Mouse (Mus musculus): Measurements from ENCODE around the gene Smcp. TPM values are rescaled to one million over a fixed set of nuclear protein-coding genes. Genes with fewer than 3 reads are reported as not detected.

Smcp gene
- total RNA-seq, 2 experiments from 2014 or later, result not detected

- no peak for ATAC-seq (replicated peaks; ENCODE audit: low FRiP score, poor library complexity, severe bottlenecking)
Observed at GRCm38 (mm10) chr3:92534411-92534810, 54.4 kb downstream of the Smcp start, which contains the start of gene 2310046K23Rik. 2310046K23Rik (minus strand) TSS chr3:92534511.

Other genes starting within 250 kb of the Smcp start
- gene Sprr2d, start 249.9 kb downstream of the Smcp start, total RNA-seq (2015; ENCODE audit: low replicate concordance), result not detected in 2 replicates
- gene Sprr2d, start 249.9 kb downstream of the Smcp start, total RNA-seq (2017; ENCODE audit: low replicate concordance), result not detected in 2 replicates
- gene Sprr2e, start 236.9 kb downstream of the Smcp start, total RNA-seq (2015; ENCODE audit: low replicate concordance), result not detected in 2 replicates
- not detected in 2 replicates for gene Sprr2e, start 236.9 kb downstream of the Smcp start, total RNA-seq (2017; ENCODE audit: low replicate concordance)
- gene Sprr2f, start 223.8 kb downstream of the Smcp start, total RNA-seq (2015; ENCODE audit: low replicate concordance), result not detected in 2 replicates
- gene Sprr2f, start 223.8 kb downstream of the Smcp start, total RNA-seq (2017; ENCODE audit: low replicate concordance), result not detected in 2 replicates
- not detected in 2 replicates for gene Sprr2h, start 203.3 kb downstream of the Smcp start, total RNA-seq (2015; ENCODE audit: low replicate concordance)
- not detected in 2 replicates for gene Sprr2h, start 203.3 kb downstream of the Smcp start, total RNA-seq (2017; ENCODE audit: low replicate concordance)
- not detected in 2 replicates for gene Sprr2i, start 181.0 kb downstream of the Smcp start, total RNA-seq (2015; ENCODE audit: low replicate concordance)
- not detected in 2 replicates for gene Sprr2i, start 181.0 kb downstream of the Smcp start, total RNA-seq (2017; ENCODE audit: low replicate concordance)
- gene Sprr2j-ps, start 170.9 kb downstream of the Smcp start, total RNA-seq (2015; ENCODE audit: low replicate concordance), result not detected in 2 replicates
- not detected in 2 replicates for gene Sprr2j-ps, start 170.9 kb downstream of the Smcp start, total RNA-seq (2017; ENCODE audit: low replicate concordance)
- 5.2 and 17.7 TPM in 2 replicates for gene Gm9774, start 159.6 kb downstream of the Smcp start, total RNA-seq (2015; ENCODE audit: low replicate concordance)
- gene Gm9774, start 159.6 kb downstream of the Smcp start, total RNA-seq (2017; ENCODE audit: low replicate concordance), result 0.34 and 2.9 TPM in 2 replicates
- gene Sprr2k, start 156.4 kb downstream of the Smcp start, total RNA-seq (2015; ENCODE audit: low replicate concordance), result not detected in 2 replicates
- not detected in 2 replicates for gene Sprr2k, start 156.4 kb downstream of the Smcp start, total RNA-seq (2017; ENCODE audit: low replicate concordance)
- gene Sprr1b, start 150.2 kb downstream of the Smcp start, total RNA-seq (2015; ENCODE audit: low replicate concordance), result not detected in 2 replicates
- gene Sprr1b, start 150.2 kb downstream of the Smcp start, total RNA-seq (2017; ENCODE audit: low replicate concordance), result not detected in 2 replicates
- not detected in 2 replicates for gene Sprr3, start 130.3 kb downstream of the Smcp start, total RNA-seq (2015; ENCODE audit: low replicate concordance)
- gene Sprr3, start 130.3 kb downstream of the Smcp start, total RNA-seq (2017; ENCODE audit: low replicate concordance), result not detected in 2 replicates
- gene Sprr1a, start 103.1 kb downstream of the Smcp start, total RNA-seq (2015; ENCODE audit: low replicate concordance), result not detected in 2 replicates
- gene Sprr1a, start 103.1 kb downstream of the Smcp start, total RNA-seq (2017; ENCODE audit: low replicate concordance), result not detected in 2 replicates
- not detected in 2 replicates for gene Sprr4, start 88.5 kb downstream of the Smcp start, total RNA-seq (2015; ENCODE audit: low replicate concordance)
- not detected in 2 replicates for gene Sprr4, start 88.5 kb downstream of the Smcp start, total RNA-seq (2017; ENCODE audit: low replicate concordance)
- gene 2310046K23Rik, start 54.5 kb downstream of the Smcp start, total RNA-seq (2015; ENCODE audit: low replicate concordance), result not detected in 2 replicates
- not detected in 2 replicates for gene 2310046K23Rik, start 54.5 kb downstream of the Smcp start, total RNA-seq (2017; ENCODE audit: low replicate concordance)
- 1.0 TPM in 1 of 2 replicates, not detected in the other for gene Ivl, start 15.3 kb downstream of the Smcp start, total RNA-seq (2015; ENCODE audit: low replicate concordance)
- 0.56 TPM in 1 of 2 replicates, not detected in the other for gene Ivl, start 15.3 kb downstream of the Smcp start, total RNA-seq (2017; ENCODE audit: low replicate concordance)
- not detected in 2 replicates for gene 2210017I01Rik, start 18.5 kb upstream of the Smcp start, total RNA-seq (2015; ENCODE audit: low replicate concordance)
- not detected in 2 replicates for gene 2210017I01Rik, start 18.5 kb upstream of the Smcp start, total RNA-seq (2017; ENCODE audit: low replicate concordance)
- gene Lce6a, start 32.7 kb upstream of the Smcp start, total RNA-seq (2015; ENCODE audit: low replicate concordance), result not detected in 2 replicates
- not detected in 2 replicates for gene Lce6a, start 32.7 kb upstream of the Smcp start, total RNA-seq (2017; ENCODE audit: low replicate concordance)
- not detected in 2 replicates for gene Lce1a1, start 59.3 kb upstream of the Smcp start, total RNA-seq (2015; ENCODE audit: low replicate concordance)
- gene Lce1a1, start 59.3 kb upstream of the Smcp start, total RNA-seq (2017; ENCODE audit: low replicate concordance), result not detected in 2 replicates
- gene Lce1b, start 67.9 kb upstream of the Smcp start, total RNA-seq (2015; ENCODE audit: low replicate concordance), result not detected in 2 replicates
- not detected in 2 replicates for gene Lce1b, start 67.9 kb upstream of the Smcp start, total RNA-seq (2017; ENCODE audit: low replicate concordance)
- gene Lce1a2, start 81.3 kb upstream of the Smcp start, total RNA-seq (2015; ENCODE audit: low replicate concordance), result not detected in 2 replicates
- gene Lce1a2, start 81.3 kb upstream of the Smcp start, total RNA-seq (2017; ENCODE audit: low replicate concordance), result not detected in 2 replicates
- not detected in 2 replicates for gene Lce1c, start 90.2 kb upstream of the Smcp start, total RNA-seq (2015; ENCODE audit: low replicate concordance)
- gene Lce1c, start 90.2 kb upstream of the Smcp start, total RNA-seq (2017; ENCODE audit: low replicate concordance), result not detected in 2 replicates
- not detected in 2 replicates for gene Lce1d, start 98.2 kb upstream of the Smcp start, total RNA-seq (2015; ENCODE audit: low replicate concordance)
- not detected in 2 replicates for gene Lce1d, start 98.2 kb upstream of the Smcp start, total RNA-seq (2017; ENCODE audit: low replicate concordance)
- gene Lce1e, start 120.1 kb upstream of the Smcp start, total RNA-seq (2015; ENCODE audit: low replicate concordance), result not detected in 2 replicates
- gene Lce1e, start 120.1 kb upstream of the Smcp start, total RNA-seq (2017; ENCODE audit: low replicate concordance), result not detected in 2 replicates
- not detected in 2 replicates for gene Lce1f, start 131.4 kb upstream of the Smcp start, total RNA-seq (2015; ENCODE audit: low replicate concordance)
- not detected in 2 replicates for gene Lce1f, start 131.4 kb upstream of the Smcp start, total RNA-seq (2017; ENCODE audit: low replicate concordance)
- gene Gm38119, start 150.1 kb upstream of the Smcp start, total RNA-seq (2015; ENCODE audit: low replicate concordance), result not detected in 2 replicates
- not detected in 2 replicates for gene Gm38119, start 150.1 kb upstream of the Smcp start, total RNA-seq (2017; ENCODE audit: low replicate concordance)
- not detected in 2 replicates for gene Lce1g, start 163.3 kb upstream of the Smcp start, total RNA-seq (2015; ENCODE audit: low replicate concordance)
- gene Lce1g, start 163.3 kb upstream of the Smcp start, total RNA-seq (2017; ENCODE audit: low replicate concordance), result not detected in 2 replicates
- gene Lce1h, start 176.1 kb upstream of the Smcp start, total RNA-seq (2015; ENCODE audit: low replicate concordance), result not detected in 2 replicates
- gene Lce1h, start 176.1 kb upstream of the Smcp start, total RNA-seq (2017; ENCODE audit: low replicate concordance), result not detected in 2 replicates
- not detected in 2 replicates for gene Lce1i, start 189.9 kb upstream of the Smcp start, total RNA-seq (2015; ENCODE audit: low replicate concordance)
- not detected in 2 replicates for gene Lce1i, start 189.9 kb upstream of the Smcp start, total RNA-seq (2017; ENCODE audit: low replicate concordance)
- gene Lce1j, start 201.5 kb upstream of the Smcp start, total RNA-seq (2015; ENCODE audit: low replicate concordance), result not detected in 2 replicates
- gene Lce1j, start 201.5 kb upstream of the Smcp start, total RNA-seq (2017; ENCODE audit: low replicate concordance), result not detected in 2 replicates
- not detected in 2 replicates for gene Lce1k, start 218.9 kb upstream of the Smcp start, total RNA-seq (2015; ENCODE audit: low replicate concordance)
- not detected in 2 replicates for gene Lce1k, start 218.9 kb upstream of the Smcp start, total RNA-seq (2017; ENCODE audit: low replicate concordance)
- not detected in 2 replicates for gene Kprp, start 238.2 kb upstream of the Smcp start, total RNA-seq (2015; ENCODE audit: low replicate concordance)
- not detected in 2 replicates for gene Kprp, start 238.2 kb upstream of the Smcp start, total RNA-seq (2017; ENCODE audit: low replicate concordance)

All from erythroblast, adult 5-6 weeks (primary cell).